Mouse (Mus musculus) cerebellum, adult 18-20 months (tissue): ENCODE results near the gene Sf3a2.
A peak's percentile ranks its signal among the peaks of the same experiment; 100 is the strongest.

Experiments used
- DNase-seq, 2 experiments: peaks; one replicate each; pipeline ENCODE4 v3.0.0; 2021

Sf3a2 gene

DNA sequence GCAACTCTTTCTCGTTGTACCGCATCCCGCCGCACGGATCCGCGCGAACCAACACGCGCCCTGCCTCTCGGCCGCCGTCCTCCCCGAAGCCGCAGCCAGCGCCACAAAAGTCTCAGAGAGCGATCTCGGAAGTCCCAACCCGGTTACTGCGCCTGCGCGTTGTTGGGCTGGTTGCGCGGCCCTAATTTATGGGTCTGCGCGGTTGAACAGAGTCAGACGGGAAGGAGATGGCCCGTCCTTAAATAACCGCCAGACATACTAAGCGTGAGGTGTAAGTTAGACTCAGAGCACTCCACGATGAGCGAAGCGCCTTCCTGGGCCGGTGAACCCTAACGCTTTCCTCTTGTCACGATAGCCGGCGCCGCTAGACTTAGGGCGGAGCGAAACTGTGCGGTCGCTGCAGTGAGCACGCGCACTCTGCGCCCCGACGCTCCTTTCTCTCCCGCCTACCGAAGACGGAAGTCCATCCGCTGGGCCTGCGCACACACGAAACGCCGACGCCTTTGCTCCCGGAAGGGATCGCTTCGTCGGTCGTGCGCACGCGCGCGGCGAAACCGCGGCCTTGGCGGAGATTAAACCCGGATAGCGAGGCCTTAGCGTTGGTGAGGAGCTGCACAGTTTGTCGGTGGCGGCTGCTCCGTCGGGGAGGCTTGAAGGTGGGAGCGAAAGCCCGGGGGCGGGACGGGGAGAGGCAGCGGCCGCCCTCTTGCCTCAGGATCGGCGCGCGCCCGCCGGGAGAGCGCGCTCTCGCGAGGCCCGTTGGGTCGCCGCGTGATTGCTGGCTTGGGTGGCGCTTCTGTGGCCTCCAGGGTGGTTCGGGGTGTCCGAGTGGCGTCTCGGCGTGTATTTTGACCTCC is at the start of gene Sf3a2, which contains the start of gene Plekhj1:
TSS of gene Sf3a2 (plus strand) at position 49 of the 857 bp plus-strand sequence.
TSS of gene Plekhj1 (minus strand) at position 477 of the 857 bp plus-strand sequence.
- DNase-seq = peak; percentile 95 to 99

DNA sequence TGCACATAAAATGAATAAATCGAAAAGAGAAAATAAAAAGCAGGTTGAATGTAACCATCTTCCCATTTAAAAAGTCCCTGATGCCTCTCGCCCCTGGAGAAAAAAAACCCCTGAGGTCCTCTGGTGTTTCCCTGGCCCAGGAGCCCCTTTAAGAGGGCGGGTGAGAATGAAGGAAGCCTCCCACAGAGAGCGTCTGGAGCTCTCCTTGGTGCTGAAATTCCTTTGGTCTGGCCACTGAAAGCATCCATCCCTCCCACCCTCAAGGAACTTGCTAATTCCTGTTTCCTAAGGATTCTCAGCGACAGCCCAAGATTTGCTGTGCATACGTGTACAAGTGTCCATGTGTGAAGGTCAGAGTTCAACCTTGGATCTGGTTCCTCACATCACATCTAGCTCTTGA is 49.4 kb upstream of the Sf3a2 start:
- DNase-seq = no peak

DNA sequence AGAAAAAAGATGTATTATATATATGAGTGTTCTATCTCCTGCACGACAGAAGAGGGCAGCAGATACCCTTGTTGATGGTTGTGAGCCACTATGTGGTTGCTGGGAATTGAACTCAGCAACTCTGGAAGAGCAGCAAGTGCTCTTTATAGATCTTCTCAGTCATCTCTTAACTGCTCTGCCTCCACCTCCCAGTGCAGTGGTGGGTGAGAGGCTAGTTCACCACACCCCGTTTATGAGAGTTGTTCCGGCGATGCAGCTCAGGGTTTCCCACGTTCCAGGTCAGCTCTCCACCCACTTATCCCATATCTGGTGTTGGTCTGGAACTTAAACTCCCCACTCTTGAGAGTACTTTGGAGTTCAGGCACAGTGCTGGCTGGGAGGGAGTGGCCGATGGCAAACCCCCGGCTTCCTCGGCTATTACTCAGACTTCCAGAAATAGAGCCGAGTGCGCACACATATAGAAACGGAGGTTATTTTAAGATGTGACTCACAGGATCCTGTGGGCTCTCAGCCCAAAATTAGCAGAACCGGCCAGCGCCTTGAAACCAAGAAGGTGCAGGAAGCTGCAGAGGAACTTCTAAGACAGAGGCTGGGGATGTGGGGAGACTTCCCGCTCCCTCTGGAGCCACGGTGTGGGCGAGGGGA is 46.7 kb upstream of the Sf3a2 start:
- DNase-seq = peak; percentile 62 to 69

DNA sequence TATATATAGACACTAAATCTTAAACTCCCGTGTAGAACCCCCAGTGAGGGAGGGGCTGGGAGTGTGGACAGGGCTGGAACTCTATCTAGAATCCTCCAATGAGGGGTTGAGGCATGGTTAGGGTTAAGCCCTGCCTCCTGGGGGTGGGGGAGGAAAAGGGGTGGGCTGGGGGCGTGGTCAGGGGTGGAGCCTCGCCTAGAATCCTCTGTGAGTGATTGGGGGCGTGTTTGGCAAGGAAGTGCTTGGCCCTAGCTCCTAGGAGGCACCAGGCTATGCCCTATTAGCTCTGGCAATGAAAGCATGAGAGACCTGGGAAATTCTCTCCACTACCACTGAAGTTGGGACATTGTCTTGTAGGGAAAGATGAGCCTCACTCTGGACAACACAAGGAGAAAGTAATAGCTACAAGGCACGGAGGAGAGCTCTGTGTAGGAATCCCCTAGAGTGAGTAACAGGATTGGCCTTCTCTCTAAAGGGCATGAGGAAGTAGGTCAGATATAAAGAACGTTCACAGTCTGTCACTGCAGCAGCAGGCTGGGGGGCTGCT is 45.8 kb upstream of the Sf3a2 start:
- peak; percentile 48 to 52 for DNase-seq

DNA sequence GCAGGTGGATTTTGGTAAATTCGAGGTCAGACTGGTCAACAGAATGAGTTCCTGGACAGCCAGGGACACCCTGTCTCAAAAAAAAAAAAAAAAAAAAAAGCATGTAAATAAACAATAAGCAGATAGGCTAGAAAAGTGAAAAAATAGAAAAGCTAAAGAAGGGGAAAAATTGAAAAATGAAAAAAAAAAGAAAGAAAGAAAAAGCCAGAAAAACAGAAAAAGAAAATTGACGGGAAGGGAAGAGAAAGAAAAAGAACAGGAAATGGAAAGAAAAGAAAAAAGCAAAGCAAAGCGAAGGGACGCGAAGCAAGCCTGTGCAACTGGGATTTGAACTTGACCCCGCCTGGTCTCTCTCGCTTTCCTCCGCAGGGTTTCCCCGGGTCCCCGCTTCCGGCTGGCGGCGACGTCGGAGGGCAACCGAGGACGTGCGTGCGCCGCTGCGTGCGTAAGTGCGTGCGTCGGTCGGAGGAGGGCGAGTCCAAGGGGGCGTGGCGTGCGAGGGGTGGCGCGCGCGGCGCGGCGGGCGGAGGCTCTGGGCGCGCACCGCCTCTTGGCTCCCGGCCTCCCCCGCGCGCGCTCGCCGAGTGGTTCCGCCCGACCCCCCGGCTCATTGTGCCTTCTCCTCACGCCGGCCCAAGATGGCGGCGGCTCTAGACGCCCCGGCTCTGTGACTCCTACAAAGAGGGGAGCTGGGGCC is 43.3 kb upstream of the Sf3a2 start, which contains the start of gene Dot1l:
TSS of gene Dot1l (plus strand) at position 613 of the 697 bp plus-strand sequence.
- DNase-seq = peak; percentile 98 to 100

DNA sequence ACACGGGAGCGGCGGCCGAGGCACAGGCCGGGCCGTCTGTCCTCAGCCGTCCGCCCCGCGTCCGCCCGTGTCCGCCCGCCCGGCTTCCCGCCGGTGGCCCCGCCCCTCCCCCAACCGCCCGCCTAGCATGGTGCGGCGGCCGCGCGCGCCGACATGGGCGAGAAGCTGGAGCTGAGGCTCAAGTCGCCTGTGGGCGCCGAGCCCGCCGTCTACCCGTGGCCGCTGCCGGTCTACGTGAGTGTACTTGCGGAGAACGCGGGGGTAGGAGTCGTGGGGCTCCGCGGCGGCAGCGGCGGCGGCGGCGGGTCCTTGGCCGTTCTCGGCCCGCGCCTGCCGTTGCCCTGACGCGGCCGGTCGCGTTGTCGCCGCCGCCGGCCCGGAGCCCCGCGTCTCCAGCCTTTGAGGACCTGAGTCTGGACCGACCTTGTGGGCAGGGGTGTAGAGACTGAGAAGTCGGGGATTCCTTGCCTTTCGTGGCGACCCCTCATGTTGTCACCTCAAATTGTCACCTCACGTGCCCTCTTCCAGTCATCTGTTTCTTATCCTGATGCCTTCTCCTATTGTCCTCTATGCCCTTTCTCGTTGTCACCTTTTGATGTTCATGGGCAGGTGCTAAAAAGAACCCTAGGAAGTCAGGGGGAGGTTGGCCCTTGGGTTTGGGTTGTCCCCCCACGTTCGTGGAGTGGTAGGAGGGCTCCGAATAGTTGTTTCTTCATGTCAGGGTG is 42.5 kb upstream of the Sf3a2 start:
- no peak for DNase-seq

DNA sequence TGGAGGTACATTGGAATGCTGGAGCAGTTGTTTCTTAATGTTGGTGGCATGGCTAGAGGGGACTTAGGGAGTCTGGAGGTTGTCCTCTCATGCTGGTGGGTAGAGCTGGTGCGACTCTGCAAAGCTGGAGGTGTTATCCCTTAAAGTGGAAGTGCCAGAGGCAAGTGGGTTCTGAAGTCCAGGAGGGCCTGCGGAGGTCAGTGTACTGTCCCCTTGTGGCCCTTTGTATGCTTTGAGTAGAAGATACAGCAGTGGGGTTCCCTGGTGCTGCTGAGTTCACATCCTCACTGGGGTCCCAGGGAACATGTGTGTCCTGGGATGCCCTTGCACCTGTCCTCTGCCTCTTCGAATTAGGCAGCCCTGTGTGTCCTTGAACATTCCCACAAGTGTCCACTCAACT is 41.9 kb upstream of the Sf3a2 start:
- DNase-seq = no peak

DNA sequence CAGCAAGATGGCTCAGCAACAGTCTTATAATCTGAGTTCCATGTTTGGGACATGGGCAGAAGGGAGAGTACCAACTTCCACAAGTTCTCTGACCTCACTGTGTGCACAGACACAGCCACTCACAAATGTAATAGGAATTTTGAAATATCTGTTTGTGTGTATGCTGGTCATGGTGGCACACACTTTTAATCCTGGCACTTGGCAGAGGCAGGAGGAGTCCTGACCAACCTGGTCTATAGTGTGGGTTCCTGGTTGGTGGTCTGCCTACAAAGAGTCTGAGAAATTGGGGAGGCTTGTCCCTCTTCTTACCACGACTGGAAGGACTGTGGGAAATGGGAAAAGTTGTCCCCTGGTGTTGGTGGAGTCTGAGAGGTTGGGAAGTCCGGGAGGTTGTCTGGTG is 41.5 kb upstream of the Sf3a2 start:
- DNase-seq = no peak

DNA sequence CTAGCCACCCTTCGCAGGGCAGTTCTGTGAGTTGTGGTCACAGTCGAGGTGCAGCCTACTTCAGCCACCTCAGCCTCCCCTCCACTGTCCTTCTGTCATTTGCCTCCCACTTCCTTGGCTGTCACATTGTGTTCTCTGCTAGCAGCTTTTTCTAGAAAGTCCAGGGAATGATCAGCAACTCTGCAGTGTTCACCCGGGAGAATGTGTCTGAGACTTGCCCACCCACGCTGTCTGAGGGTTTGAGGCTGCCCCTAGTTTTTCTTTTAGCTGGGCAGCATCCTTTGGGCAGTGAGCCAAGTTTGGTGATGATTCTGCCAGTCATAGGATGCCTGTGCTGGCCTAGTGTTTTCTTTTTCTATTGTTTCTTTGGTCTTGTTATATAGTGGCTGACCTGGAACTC is 41.0 kb upstream of the Sf3a2 start:
- DNase-seq = peak; percentile 34 to 53

DNA sequence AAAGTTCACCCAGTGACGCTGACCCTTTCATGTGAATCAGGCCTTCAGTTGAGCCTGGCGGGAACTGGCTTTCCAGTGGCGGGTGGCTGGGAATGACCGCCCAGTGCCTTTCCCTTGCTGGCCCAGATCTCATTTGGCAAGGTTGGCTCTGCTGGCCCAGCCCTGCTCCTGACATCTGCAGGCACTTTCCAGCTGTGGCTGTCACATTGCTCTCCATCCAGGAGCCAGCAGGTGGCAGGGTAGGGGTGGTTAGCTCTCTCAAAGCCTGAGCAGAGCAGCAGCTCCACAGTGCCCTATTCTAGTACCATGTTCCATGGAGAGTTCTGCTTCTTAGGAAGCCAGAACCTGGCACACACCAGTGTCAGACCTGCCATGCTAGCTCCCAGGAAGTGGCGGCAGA is 40.3 kb upstream of the Sf3a2 start:
- DNase-seq = peak; percentile 54 to 63

DNA sequence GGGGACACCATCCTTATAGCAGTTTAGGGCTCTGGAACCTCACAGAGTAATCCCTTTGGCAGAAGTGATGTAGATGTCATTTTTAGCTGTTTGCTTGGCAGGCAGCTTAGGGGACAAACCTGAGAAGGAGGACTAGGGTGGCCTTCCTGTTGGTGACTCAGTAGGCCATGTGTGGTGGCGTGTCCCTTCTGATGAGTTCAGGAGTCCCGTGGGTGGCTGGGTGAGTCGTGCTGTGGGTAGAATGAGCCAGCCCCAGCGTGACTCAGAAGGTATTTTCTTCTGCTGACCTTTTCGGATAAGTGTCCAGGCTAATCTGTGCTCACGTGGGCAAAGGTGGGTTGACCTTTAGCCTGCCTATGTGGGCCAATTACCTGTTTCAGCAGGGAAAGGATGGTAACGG is 39.3 kb upstream of the Sf3a2 start:
- DNase-seq = peak in 1 of 2 experiments; percentile 55

DNA sequence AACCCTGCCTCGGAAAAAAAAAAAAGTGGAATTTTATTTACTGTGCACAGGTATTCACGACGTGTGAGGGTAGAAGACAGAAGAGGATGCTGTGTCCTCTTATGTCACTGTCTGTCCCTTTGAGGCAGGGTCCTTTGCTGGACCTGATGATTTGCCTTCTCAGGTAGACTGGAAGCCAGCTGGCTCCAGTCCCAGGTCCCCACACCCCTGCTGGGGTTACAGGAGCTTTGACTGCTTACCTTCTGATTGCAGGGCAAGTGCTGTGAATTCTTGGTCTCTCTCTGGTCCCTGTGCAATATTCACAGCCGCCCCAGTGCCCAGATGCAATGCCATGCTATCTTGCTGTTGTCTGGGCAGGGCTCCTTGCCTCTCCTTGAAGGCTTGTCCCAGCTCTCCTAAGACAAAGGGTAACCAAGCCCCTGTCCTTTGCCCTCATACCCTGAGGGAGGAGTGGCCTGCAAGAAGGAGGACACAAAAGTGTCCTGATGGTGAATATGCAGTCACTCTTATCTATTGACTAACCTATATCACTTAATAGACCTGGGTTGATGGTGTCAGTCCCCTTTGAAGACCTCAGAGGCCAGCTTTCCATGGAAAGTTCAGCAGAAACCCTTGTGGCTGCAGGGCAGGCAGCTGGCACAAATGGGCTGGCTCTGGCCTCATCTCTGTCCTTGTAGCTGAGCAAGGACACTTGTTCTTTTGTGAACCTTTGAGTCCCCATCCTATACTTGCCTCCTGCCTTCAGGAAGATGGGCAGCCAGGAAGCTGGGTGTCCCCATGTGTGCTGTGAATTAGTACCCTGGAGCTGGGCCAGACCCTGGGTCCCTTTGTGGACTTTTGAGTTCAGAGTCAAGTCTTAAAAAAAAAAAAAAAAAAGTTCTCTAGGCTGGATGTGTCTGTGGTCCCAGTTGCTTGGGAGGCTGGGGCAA is 37.1 kb upstream of the Sf3a2 start:
- DNase-seq = peak in 1 of 2 experiments; percentile 42

DNA sequence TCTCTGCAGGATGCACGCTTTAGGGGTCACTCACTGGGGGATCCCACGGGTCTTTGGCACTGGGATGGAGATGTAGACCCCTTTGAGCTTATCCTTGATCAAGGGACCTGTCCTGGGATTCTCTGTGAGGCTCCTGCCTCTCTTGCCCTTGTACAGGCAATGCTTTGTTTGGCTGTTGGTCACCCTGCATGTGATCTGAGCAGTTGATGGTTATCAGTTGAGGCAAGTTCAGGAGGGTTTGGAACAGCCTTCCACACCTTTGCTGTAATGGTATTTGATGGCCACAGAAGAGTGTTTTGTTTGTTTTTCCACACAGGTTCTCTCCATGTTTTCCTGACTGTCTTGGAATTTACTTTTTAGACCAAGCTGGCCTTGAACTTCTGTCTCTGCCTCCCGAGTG is 36.2 kb upstream of the Sf3a2 start:
- DNase-seq = no peak

DNA sequence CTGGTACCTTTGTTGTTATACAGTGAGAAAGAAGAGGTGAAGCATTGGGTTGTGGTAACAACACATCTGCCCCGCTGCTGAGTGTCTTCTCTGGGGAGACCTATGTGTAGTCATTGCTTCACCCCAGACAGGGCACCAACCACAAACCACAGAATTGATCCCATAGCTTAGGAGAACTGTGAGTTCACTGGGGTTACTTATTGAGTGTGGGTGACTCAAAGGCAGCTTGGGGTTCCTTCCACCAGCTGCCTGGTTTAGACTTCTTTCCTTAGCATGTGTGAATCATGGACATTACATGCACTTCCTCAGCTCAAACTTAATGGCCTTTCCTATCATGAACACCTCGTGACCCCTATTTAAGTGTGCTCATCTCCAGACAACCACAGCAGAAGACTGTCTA is 34.5 kb upstream of the Sf3a2 start:
- no peak for DNase-seq

DNA sequence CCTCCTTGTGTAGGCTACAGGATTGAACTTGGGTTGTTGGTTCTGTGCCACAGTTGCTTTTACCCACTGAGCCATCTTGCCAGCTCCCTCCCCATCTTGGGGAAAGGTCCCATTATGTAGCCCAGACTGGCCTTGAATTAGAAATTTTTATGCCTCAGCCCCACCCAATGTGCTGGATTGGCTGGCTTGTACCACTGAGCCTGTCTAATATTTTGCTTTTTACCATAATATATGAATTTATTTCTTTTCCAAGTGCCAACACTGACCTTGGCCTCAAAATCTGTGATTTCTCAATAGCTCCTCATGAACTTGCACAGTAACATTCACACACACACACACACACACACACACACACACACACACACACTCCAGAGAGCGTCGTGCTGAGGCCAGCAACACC is 32.3 kb upstream of the Sf3a2 start:
- no peak for DNase-seq

DNA sequence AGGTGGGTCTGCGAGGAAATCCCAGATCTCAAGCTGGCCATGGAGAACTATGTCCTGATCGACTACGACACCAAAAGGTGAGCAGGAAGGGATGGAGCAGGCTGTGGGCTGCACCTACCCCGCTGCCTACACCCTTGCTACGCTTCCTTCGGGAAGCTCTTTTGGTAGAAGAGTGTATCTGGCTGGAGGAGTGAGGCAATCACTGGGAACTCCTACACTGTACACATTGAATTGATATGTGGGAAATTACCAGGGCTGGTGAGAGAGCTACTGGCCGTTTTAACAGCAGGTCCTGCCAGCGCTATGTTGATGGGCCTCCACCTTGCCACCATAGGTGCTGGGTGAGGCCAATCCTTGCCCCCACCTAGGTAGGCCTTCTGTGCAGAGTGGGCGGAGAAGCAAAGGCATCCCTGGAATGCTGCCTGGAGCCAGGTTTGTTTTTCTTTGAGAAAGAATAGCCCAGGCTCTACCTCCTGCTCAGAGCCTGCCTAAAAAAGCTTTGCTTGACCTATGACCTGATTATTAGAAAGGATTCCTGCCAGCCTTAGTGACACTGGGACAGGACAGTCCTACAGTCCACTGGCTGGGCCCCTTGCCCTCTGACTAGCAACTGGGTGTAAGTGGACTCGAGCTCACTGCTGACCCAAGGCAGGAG is 31.7 kb upstream of the Sf3a2 start:
- DNase-seq = no peak

DNA sequence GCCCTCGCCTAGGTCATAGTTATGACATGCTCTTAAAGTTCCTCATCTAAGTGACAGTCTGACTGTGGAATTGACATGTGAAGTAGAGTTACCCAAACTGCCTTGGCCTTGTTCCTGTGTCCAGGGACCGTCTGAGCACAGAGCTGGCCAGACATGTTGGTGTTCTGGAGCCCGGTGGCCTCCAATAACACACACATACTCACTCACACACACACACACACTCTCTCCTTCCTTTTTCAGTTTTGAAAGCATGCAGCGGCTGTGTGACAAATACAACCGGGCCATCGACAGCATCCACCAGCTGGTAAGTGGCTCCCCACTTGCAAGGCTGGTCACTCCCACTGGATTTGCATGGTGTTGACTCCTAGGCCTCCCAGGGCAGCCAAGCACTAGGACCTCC is 29.6 kb upstream of the Sf3a2 start:
- DNase-seq = no peak

DNA sequence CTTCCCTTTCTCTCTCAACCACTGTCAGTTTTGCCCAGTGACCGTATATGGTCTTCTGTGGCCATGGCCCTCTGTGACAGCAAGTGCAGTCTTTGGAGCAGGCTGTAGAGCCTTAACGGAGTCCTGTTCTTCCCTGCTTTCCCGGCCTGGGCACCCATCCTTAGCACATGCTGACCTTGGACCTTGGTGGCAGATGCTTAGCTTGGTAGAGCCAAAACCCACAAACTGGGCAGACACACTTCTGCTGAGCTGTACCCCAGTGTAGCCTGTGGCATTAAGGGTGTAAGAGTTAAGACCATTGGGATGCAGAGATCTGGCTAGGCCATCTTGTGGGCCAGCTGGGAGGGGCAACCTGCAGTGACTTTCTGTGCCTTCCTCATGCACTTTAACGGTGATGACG is 24.2 kb upstream of the Sf3a2 start:
- DNase-seq = no peak

DNA sequence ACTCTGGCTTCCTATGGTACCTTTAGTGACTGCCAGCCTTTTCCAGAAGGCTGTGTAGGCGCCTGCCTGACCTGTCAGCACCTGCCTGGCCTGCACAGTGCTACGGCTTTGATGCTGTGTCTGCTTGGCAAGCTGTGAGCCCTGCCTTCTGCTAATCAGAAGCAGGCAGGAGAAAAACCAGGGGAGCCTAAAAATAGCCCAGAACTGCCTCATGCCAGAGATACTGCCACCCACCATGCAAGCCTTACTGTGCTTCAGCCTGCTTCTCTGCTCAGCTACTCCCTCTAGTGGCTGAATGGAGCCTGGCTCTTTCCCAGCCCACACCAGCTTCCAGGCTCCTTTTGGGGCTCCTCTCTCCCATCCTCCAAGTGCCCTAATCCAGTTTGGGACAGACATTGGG is 23.4 kb upstream of the Sf3a2 start:
- DNase-seq = peak; percentile 94 to 96

DNA sequence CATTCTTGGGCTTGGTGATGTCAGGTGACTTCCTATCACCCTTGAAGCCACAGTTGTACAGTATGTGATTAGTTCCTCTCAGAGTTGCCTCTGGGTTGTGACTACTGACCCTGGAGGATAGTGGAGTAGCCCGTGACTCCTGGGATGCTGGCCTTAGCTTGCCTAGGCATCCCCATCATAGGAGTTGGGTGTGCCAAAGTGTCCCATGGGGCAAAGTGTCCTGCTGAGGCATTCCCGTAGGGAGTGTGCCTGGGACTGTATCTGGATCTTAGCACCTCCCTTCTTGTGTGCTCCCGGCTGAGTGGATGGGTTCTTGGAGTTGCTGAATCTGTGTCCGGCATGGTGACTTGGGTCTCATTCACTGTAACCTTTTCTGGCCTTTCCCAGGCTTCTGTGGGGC is 23.0 kb upstream of the Sf3a2 start:
- DNase-seq = no peak

DNA sequence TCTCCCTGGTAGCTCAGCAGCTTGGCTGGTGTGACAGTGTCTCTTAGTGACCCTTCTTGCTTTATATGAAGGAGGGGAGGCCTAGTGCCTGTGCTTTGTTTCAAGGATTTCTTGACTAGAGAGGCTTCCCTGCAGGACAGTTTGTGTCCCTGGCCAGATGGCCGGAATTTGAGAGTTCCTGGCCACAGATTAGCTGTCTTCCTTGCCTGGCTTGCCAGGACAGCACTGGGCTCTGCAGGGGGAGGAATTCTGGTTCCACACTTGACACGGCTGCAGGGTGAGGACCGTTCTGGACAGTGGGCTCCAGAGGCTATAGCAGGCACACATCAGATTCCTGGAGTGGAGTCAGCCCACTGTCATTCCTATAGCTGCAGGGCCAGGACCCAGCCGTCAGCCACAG is 22.3 kb upstream of the Sf3a2 start:
- peak; percentile 82 to 88 for DNase-seq
